In the genomic region with DNA sequence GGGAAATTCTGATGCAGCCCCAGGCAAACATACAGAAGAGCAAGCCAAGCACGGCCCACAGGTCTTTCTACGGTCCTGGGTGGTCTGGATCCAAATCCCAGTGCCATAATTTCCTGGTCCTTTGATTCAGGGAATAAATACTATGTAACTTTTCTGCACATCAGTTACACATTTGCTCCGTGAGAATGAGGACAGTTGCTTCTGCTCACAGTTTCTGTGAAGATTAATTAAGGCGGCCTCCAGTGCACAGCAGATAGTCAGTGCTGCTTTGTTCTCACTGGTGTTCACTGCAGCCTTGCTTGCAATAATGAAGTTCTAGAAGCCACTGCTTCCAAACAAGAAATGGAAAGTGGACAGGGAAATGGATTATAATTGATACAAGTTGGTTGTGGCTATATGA, we compare ENCODE assay signal across 18 mouse cellular contexts. TPM values are rescaled to one million over a fixed set of nuclear protein-coding genes. Genes with fewer than 3 reads are reported as not detected.
"Had no signal": no experiment of that assay in that cellular context is flagged by ENCODE, and none has a peak within 500 bp of the region (broad histone marks: within the 10 kb centered on the region; RNA-seq: fewer than 3 reads in every experiment).

No protein-coding gene starts in this region.

- H3K9me3 ChIP-seq: intestine, embryonic 15.5 days; limb, embryonic 10.5 days; limb, embryonic 13.5 days; liver, embryonic 12.5 days; liver, embryonic 15.5 days had no signal

- DNase-seq: layer of hippocampus, adult 9-11 months; liver; lung, adult 2 months; lung, postnatal 14 days; lung, postnatal 4 days; midbrain, embryonic 14.5 days; right cerebral cortex, postnatal 25 days; spleen, adult 18-20 months; thymus, adult 18-20 months; thymus, postnatal 36 days had no signal

- H3K36me3 ChIP-seq: intestine, embryonic 15.5 days; limb, embryonic 10.5 days; limb, embryonic 13.5 days; liver, embryonic 12.5 days; liver, embryonic 15.5 days had no signal

- ATAC-seq: intestine, embryonic 15.5 days; liver, embryonic 12.5 days had no signal

- H3K4me1 ChIP-seq: intestine, embryonic 15.5 days; limb, embryonic 10.5 days; limb, embryonic 13.5 days; liver, embryonic 12.5 days; liver, embryonic 15.5 days had no signal

- H3K27ac ChIP-seq: intestine, embryonic 15.5 days; layer of hippocampus, adult 2 months; limb, embryonic 10.5 days; limb, embryonic 13.5 days; liver, embryonic 12.5 days; liver, embryonic 15.5 days had no signal

- H3K27me3 ChIP-seq: intestine, embryonic 15.5 days; limb, embryonic 13.5 days; liver, embryonic 12.5 days; liver, embryonic 15.5 days had no signal

- H3K4me2 ChIP-seq: intestine, embryonic 15.5 days; limb, embryonic 13.5 days; liver, embryonic 12.5 days; liver, embryonic 15.5 days; midbrain, embryonic 11.5 days had no signal

- H3K9ac ChIP-seq: intestine, embryonic 15.5 days; limb, embryonic 13.5 days; liver, embryonic 12.5 days; liver, embryonic 15.5 days had no signal

- H3K4me3 ChIP-seq: intestine, embryonic 15.5 days; layer of hippocampus, adult 2 months; limb, embryonic 10.5 days; limb, embryonic 13.5 days; liver, embryonic 12.5 days; liver, embryonic 15.5 days had no signal

RNA-seq across cellular contexts. Expression of gene Ccl28, which starts 14.2 kb away (rescaled TPM):
- polyA plus RNA-seq: liver, embryonic 12.5 days; liver, embryonic 15.5 days; neural tube, embryonic 11.5 days had no signal
